Comparison of ENCODE assay signal across 10 mouse cellular contexts in genomic region chr1:89688914-89689313, GRCm38 (mm10).
DNase-seq lines count a peak whose midpoint lies in the region; ATAC-seq lines count a peak whose summit lies in the region.
"Had no signal": no experiment of that assay in that cellular context is flagged by ENCODE, and none has a peak within 500 bp of the region (broad histone marks: within the 10 kb centered on the region; RNA-seq: fewer than 3 reads in every experiment).

No protein-coding gene starts in this region.

- ATAC-seq in hindbrain, embryonic 14.5 days (ENCODE audit: low FRiP score): peak; percentile 59; the same call in 1 of the 2 replicates
- ATAC-seq in heart, embryonic 12.5 days (ENCODE audit: insufficient number of reproducible peaks, low FRiP score): no peak

- H3K27ac ChIP-seq in hindbrain, embryonic 14.5 days: peak overlapping the region; percentile 53
- H3K27ac ChIP-seq in heart, embryonic 12.5 days (ENCODE audit: poor library complexity, severe bottlenecking): no peak overlapping the region
- H3K27ac ChIP-seq: layer of hippocampus, adult 2 months; macrophage had no signal

- H3K4me3 ChIP-seq in hindbrain, embryonic 14.5 days (replicated peaks; ENCODE audit: low read length): no peak overlapping the region
- H3K4me3 ChIP-seq in heart, embryonic 12.5 days: no peak overlapping the region
- H3K4me3 ChIP-seq: forebrain, embryonic 15.5 days; layer of hippocampus, adult 2 months had no signal

- no peaks in the 10 kb centered on the region for H3K27me3 ChIP-seq in hindbrain, embryonic 14.5 days (ENCODE audit: control insufficient read depth, insufficient read depth, low read length)
- no peaks in the 10 kb centered on the region for H3K27me3 ChIP-seq in heart, embryonic 12.5 days (replicated peaks)

- no peak overlapping the region for H3K9ac ChIP-seq in hindbrain, embryonic 14.5 days
- H3K9ac ChIP-seq in heart, embryonic 12.5 days: no peak overlapping the region
- H3K9ac ChIP-seq: forebrain, embryonic 15.5 days had no signal

- peaks cover 29% of the 10 kb centered on the region for H3K36me3 ChIP-seq in hindbrain, embryonic 14.5 days (replicated peaks; ENCODE audit: control insufficient read depth, insufficient read depth)
- peaks cover 15% of the 10 kb centered on the region for H3K36me3 ChIP-seq in heart, embryonic 12.5 days

- WGBS in hindbrain, embryonic 14.5 days: 28% methylated on average over 10 of the region's 10 CpGs
- 57% methylated on average over 10 of the region's 10 CpGs for WGBS in heart, embryonic 12.5 days

- DNase-seq in kidney, postnatal 14 days: peak; percentile 24
- no peak for DNase-seq in kidney, adult 9 months
- DNase-seq in adrenal gland, adult 8-10 months: peak; percentile 66
- peak; percentile 45 for DNase-seq in hindbrain, embryonic 14.5 days (ENCODE audit: low spot score)
- peak; percentile 11 for DNase-seq in skeletal muscle tissue, adult 2 months (ENCODE audit: low read depth, low spot score)
- DNase-seq in layer of hippocampus, adult 9-11 months: no peak

- H3K4me1 ChIP-seq in hindbrain, embryonic 14.5 days (replicated peaks; ENCODE audit: control insufficient read depth, insufficient read depth, low read length): peaks cover 32% of the 10 kb centered on the region
- H3K4me1 ChIP-seq in heart, embryonic 12.5 days (replicated peaks): peaks cover 42% of the 10 kb centered on the region

- no peak overlapping the region for H3K4me2 ChIP-seq in hindbrain, embryonic 14.5 days (replicated peaks)
- no peak overlapping the region for H3K4me2 ChIP-seq in heart, embryonic 12.5 days
- H3K4me2 ChIP-seq: forebrain, embryonic 15.5 days had no signal

- no peaks in the 10 kb centered on the region for H3K9me3 ChIP-seq in hindbrain, embryonic 14.5 days (ENCODE audit: control insufficient read depth, low read length)
- no peaks in the 10 kb centered on the region for H3K9me3 ChIP-seq in heart, embryonic 12.5 days (replicated peaks)
- H3K9me3 ChIP-seq: forebrain, embryonic 15.5 days had no signal

Comparison
In these comparisons a context has a peak if more than half of its experiments do, and no peak if none do; other contexts are left out.
1. DNase-seq: peak in kidney, postnatal 14 days (single experiment), adrenal gland, adult 8-10 months (single experiment), hindbrain, embryonic 14.5 days (single experiment) and skeletal muscle tissue, adult 2 months (single experiment); none in kidney, adult 9 months (single experiment) and layer of hippocampus, adult 9-11 months (single experiment).